Mouse (Mus musculus): Measurements from ENCODE around the gene Plekhg2. TPM values are rescaled to one million over a fixed set of nuclear protein-coding genes. Genes with fewer than 3 reads are reported as not detected.
"Not testable (repeated sequence)": the region's sequence is repeated elsewhere in the genome, so short reads cannot be mapped to it uniquely, and the experiment has no call there.

Gene Plekhg2
- polyA plus RNA-seq, 1 experiment from 2014 or later, result 118 TPM

DNA sequence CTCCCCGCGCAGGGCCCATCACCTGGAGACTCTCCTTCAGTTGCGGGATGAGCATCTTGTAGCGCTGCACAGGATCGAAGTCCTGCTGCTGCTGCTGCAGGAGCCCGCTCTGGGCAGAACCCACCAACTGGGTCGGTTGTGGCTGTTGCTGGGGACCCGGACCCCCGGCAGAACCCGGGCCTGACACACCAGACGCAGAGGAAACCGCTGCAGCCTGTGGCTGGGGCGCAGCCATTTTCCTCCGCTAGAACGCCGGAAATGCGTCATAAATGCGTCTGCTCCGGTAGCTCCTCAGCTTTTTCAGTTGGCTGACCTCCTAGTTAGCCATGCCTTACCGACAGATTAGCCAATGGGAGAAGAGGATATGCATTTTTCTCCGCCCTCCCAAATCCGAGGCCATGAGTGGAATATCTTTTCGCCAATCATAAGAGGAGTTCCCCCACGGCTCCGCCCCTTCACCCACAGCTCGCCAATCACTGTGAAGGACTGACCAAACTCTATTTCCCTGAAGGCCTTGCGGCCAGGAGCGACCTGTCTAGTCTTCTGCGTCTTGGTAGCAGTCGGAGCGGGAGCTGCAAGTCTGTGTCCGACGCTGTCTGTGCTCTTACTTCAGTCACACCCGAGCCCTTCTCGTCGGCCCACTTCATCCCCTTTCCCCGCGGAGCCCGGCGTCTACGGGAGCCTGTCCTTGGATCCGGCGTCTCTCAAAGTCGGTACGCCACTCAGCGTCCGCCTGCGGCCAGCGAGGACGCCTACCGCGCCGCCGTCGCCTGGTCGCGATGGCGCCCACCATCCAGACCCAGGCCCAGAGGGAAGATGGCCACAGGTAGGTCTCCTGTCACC is 20.3 kb upstream of the Plekhg2 start, which contains the start of the genes Med29 and Paf1:
Gene Med29, minus strand, starts transcription at position 280 of the 843 bp plus-strand sequence.
Gene Paf1, plus strand, starts transcription at position 523 of the 843 bp plus-strand sequence.
- Histone ChIP-seq H3K27ac (peak within 1 kb of the TSS; percentile 87), H3K36me3 (peaks cover 65% of the 10 kb centered on the region), H3K9me3 (replicated peaks) (no peaks in the 10 kb centered on the region), H3K27me3 (ENCODE audit: low read depth, poor library complexity, severe bottlenecking) (no peaks in the 10 kb centered on the region), H3K4me1 (peaks cover 17% of the 10 kb centered on the region), H3K4me3 (peak within 1 kb of the TSS; percentile 97)
- peak; percentile 90 for DNase-seq (ENCODE audit: low spot score)
- WGBS, result under 1% methylated on average over 58 of the region's 58 CpGs

- H3K4me1 ChIP-seq, result peaks cover 27% of the 10 kb centered on the region
- 98% methylated on average over 3 of the region's 3 CpGs for WGBS
- H3K4me3 ChIP-seq, result no peak overlapping the region
- H3K27me3 ChIP-seq (ENCODE audit: low read depth, poor library complexity, severe bottlenecking), result no peaks in the 10 kb centered on the region
- DNase-seq (ENCODE audit: low spot score), result no peak
- no peak overlapping the region for H3K27ac ChIP-seq
- H3K36me3 ChIP-seq, result peaks cover 65% of the 10 kb centered on the region
- H3K9me3 ChIP-seq (replicated peaks), result no peaks in the 10 kb centered on the region
Measured at GRCm38 (mm10) chr7:28390331-28390730, 17.9 kb upstream of the Plekhg2 start.

DNA sequence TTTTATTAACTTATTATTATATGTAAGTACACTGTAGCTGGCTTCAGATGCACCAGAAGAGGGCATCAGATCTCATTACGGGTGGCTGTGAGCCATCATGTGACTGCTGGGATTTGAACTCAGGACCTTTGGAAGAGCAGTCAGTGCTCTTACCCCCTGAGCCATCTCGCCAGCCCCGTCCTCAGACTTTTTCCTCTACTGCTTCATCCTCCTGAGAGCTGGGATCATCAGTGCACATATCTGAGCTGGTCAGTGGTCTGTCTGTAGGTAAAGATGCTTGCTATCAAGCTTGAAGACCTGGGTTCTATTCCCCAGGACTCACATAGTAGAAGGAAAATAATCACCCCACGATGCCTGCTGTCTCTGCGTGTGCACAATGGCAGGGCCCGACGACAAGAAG is 15.0 kb upstream of the Plekhg2 start:
- H3K4me3 ChIP-seq; H3K27me3 ChIP-seq (ENCODE audit: low read depth, poor library complexity, severe bottlenecking); DNase-seq (ENCODE audit: low spot score); H3K27ac ChIP-seq; H3K9me3 ChIP-seq (replicated peaks): not testable (repeated sequence)
- H3K4me1 ChIP-seq, result peaks cover 30% of the 10 kb centered on the region
- WGBS, result 91% methylated on average over 7 of the region's 7 CpGs
- peaks cover 58% of the 10 kb centered on the region for H3K36me3 ChIP-seq

GRCm38 (mm10) chr7:28386877-28387276 is 14.5 kb upstream of the Plekhg2 start:
- H3K27ac ChIP-seq; H3K4me3 ChIP-seq; H3K27me3 ChIP-seq (ENCODE audit: low read depth, poor library complexity, severe bottlenecking); H3K9me3 ChIP-seq (replicated peaks); DNase-seq (ENCODE audit: low spot score): not testable (repeated sequence)
- H3K4me1 ChIP-seq, result peaks cover 36% of the 10 kb centered on the region
- 89% methylated on average over 6 of the region's 6 CpGs for WGBS
- peaks cover 58% of the 10 kb centered on the region for H3K36me3 ChIP-seq

DNA sequence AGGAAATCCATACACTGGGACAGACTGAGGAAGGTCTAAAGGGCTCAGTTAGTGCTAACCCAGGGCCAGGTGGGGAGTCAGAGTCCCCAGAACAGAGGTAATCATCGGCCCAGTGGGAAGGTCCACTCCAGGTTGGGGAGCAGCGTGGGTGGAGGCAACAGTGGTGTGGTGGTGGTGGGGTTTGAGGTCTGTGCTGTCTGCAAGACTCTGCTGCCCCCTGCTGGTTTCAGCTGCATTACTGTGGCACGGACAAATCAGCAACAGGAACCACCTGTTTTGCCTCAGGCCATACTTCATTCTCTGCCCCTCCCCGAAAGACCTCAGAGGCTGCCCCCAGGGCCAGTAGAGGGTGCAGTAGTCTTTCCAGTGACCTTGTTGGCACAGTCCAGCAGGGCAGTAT is 14.1 kb upstream of the Plekhg2 start:
- peaks cover 36% of the 10 kb centered on the region for H3K4me1 ChIP-seq
- H3K27ac ChIP-seq, result peak overlapping the region; percentile 75
- H3K4me3 ChIP-seq, result peak overlapping the region; percentile 10; the same call in 1 of the 2 replicates
- peaks cover 58% of the 10 kb centered on the region for H3K36me3 ChIP-seq
- DNase-seq (ENCODE audit: low spot score), result peak; percentile 92
- H3K9me3 ChIP-seq (replicated peaks), result no peaks in the 10 kb centered on the region
- 20% methylated on average over 4 of the region's 4 CpGs for WGBS
- H3K27me3 ChIP-seq (ENCODE audit: low read depth, poor library complexity, severe bottlenecking), result no peaks in the 10 kb centered on the region

DNA sequence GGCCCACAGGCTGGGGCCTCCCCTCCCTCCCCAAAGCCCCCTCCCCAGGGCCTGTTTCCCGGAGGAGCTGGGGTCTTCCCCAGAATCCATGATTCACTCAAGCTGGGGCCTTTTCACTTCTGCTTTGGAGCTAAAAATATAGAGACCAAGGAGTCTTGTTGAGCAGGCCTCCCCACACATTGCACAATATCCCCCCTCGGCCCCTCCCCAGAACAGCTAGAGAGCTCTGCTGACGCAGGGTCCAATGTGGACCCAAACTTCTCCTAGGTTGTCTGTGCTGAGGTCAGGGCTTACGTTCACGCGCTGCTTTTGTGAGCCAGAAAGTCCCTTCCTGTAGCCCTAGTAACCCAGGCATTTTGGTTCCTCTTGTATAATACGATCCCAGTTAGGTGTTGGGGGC is 13.6 kb upstream of the Plekhg2 start:
- H3K9me3 ChIP-seq (replicated peaks), result no peaks in the 10 kb centered on the region
- peaks cover 38% of the 10 kb centered on the region for H3K4me1 ChIP-seq
- DNase-seq (ENCODE audit: low spot score), result no peak
- H3K27ac ChIP-seq, result peak overlapping the region; percentile 75
- no peaks in the 10 kb centered on the region for H3K27me3 ChIP-seq (ENCODE audit: low read depth, poor library complexity, severe bottlenecking)
- peaks cover 58% of the 10 kb centered on the region for H3K36me3 ChIP-seq
- H3K4me3 ChIP-seq, result 0 out of 2 replicates have a peak overlapping the region, but pooled peaks have one; percentile 10
- 96% methylated on average over 7 of the region's 7 CpGs for WGBS

GRCm38 (mm10) chr7:28385196-28385595 is 12.8 kb upstream of the Plekhg2 start:
- WGBS, result 91% methylated on average over 9 of the region's 9 CpGs

GRCm38 (mm10) chr7:28384162-28384561 is 11.8 kb upstream of the Plekhg2 start:
- no peak for DNase-seq (ENCODE audit: low spot score)
- no peaks in the 10 kb centered on the region for H3K27me3 ChIP-seq (ENCODE audit: low read depth, poor library complexity, severe bottlenecking)

More at GRCm38 (mm10) chr7:28385196-28385595, 12.8 kb upstream of the Plekhg2 start:
- DNase-seq (ENCODE audit: low spot score), result no peak
- peaks cover 46% of the 10 kb centered on the region for H3K4me1 ChIP-seq
- peaks cover 50% of the 10 kb centered on the region for H3K36me3 ChIP-seq
- no peak overlapping the region for H3K4me3 ChIP-seq
- H3K27ac ChIP-seq, result no peak overlapping the region
- no peaks in the 10 kb centered on the region for H3K9me3 ChIP-seq (replicated peaks)
- H3K27me3 ChIP-seq (ENCODE audit: low read depth, poor library complexity, severe bottlenecking), result no peaks in the 10 kb centered on the region

GRCm38 (mm10) chr7:28383606-28384005 is 11.2 kb upstream of the Plekhg2 start:
- Histone ChIP-seq H3K4me1 (peaks cover 59% of the 10 kb centered on the region), H3K4me3 (no peak overlapping the region), H3K36me3 (peaks cover 34% of the 10 kb centered on the region), H3K27me3 (ENCODE audit: low read depth, poor library complexity, severe bottlenecking) (no peaks in the 10 kb centered on the region), H3K27ac (peak overlapping the region; percentile 95), H3K9me3 (replicated peaks) (no peaks in the 10 kb centered on the region)
- DNase-seq (ENCODE audit: low spot score), result no peak
- whole genome bisulfite sequencing, result 87% methylated on average over 4 of the region's 4 CpGs

More at GRCm38 (mm10) chr7:28384162-28384561, 11.8 kb upstream of the Plekhg2 start:
- WGBS, result 89% methylated on average over 6 of the region's 6 CpGs
- Histone ChIP-seq H3K9me3 (replicated peaks) (no peaks in the 10 kb centered on the region), H3K4me1 (peaks cover 53% of the 10 kb centered on the region), H3K27ac (no peak overlapping the region), H3K36me3 (peaks cover 40% of the 10 kb centered on the region), H3K4me3 (no peak overlapping the region)

DNA sequence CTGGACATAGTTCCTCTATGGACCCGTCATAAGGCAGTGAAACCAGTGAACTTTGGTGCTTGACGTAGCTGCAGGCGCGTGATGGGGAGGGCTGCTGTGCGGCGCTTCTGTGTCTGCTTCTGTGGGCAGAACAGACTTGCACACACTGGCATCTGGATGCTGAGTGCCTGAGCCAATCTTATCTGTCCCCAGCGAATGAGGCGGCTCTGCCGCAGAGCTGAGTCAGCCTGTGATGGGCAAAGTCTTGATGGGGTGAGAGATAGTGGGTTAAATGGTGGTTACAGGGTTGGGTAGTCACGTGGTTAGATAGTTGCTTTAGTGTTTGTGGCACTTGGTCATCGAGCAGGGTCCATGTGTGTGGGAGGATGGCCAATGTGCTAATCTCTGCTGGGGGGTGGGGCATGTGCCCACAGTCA is 10.6 kb upstream of the Plekhg2 start:
- Histone ChIP-seq H3K4me3 (no peak overlapping the region), H3K27ac (peak overlapping the region; percentile 95), H3K36me3 (peaks cover 28% of the 10 kb centered on the region), H3K27me3 (ENCODE audit: low read depth, poor library complexity, severe bottlenecking) (no peaks in the 10 kb centered on the region), H3K9me3 (replicated peaks) (no peaks in the 10 kb centered on the region), H3K4me1 (peaks cover 65% of the 10 kb centered on the region)
- DNase-seq (ENCODE audit: low spot score), result no peak
- WGBS, result 74% methylated on average over 11 of the region's 11 CpGs

- H3K27ac ChIP-seq, result peak overlapping the region; percentile 95
- peaks cover 71% of the 10 kb centered on the region for H3K4me1 ChIP-seq
- DNase-seq (ENCODE audit: low spot score), result peak; percentile 48
- WGBS, result 65% methylated on average over 12 of the region's 12 CpGs
- H3K36me3 ChIP-seq, result peaks cover 28% of the 10 kb centered on the region
- H3K27me3 ChIP-seq (ENCODE audit: low read depth, poor library complexity, severe bottlenecking), result no peaks in the 10 kb centered on the region
- H3K9me3 ChIP-seq (replicated peaks), result no peaks in the 10 kb centered on the region
- H3K4me3 ChIP-seq, result peak overlapping the region; percentile 46
Measured at GRCm38 (mm10) chr7:28382347-28382951, 10.1 kb upstream of the Plekhg2 start.

- peak overlapping the region; percentile 46 for H3K4me3 ChIP-seq
- H3K9me3 ChIP-seq (replicated peaks), result no peaks in the 10 kb centered on the region
- no peaks in the 10 kb centered on the region for H3K27me3 ChIP-seq (ENCODE audit: low read depth, poor library complexity, severe bottlenecking)
- peak; percentile 88 for DNase-seq (ENCODE audit: low spot score)
- H3K36me3 ChIP-seq, result peaks cover 28% of the 10 kb centered on the region
- H3K27ac ChIP-seq, result peak overlapping the region; percentile 95
- 3% methylated on average over 16 of the region's 20 CpGs for WGBS
- peaks cover 75% of the 10 kb centered on the region for H3K4me1 ChIP-seq
Measured at GRCm38 (mm10) chr7:28381938-28382337, 9.5 kb upstream of the Plekhg2 start.

Data from limb, embryonic 10.5 days (tissue).